Mouse (Mus musculus) testis, adult 2 months (tissue): ENCODE results near the gene Xrcc3.

Source experiments
- CTCF ChIP-seq: fragments of 200-500 bp; IDR thresholded peaks from 2 replicates; pipeline ENCODE4 v1.5.1; 2012; ENCODE audit warnings: low read depth, mild to moderate bottlenecking, inconsistent platforms, low read length, moderate library complexity; ENCODE audit not compliant: control insufficient read depth, insufficient read depth, insufficient replicate concordance
- POLR2A ChIP-seq: fragments of 200-500 bp; IDR thresholded peaks from 2 replicates; pipeline ENCODE4 v1.6.1; 2012; ENCODE audit warnings: low read depth, mild to moderate bottlenecking, inconsistent platforms, low read length, moderate library complexity; ENCODE audit not compliant: control insufficient read depth

GRCm38 (mm10) chr12:111760306-111760908 is 53.3 kb downstream of the Xrcc3 start:
- no peak for TF ChIP-seq CTCF
- no peak for TF ChIP-seq POLR2A
